Mouse (Mus musculus): Measurements from ENCODE around the gene Smug1. TPM values are rescaled to one million over a fixed set of nuclear protein-coding genes. Genes with fewer than 3 reads are reported as not detected.

Smug1 gene
- polyA plus RNA-seq, 2 experiments, result 3.8 to 4.4 TPM

GRCm38 (mm10) chr15:103190083-103190482 is 23.2 kb upstream of the Smug1 start:
- Histone ChIP-seq H3K36me3 (replicated peaks; ENCODE audit: control insufficient read depth, insufficient read depth, low read depth) (peaks cover 27% of the 10 kb centered on the region), H3K9ac (replicated peaks) (no peak overlapping the region), H3K27ac (no peak overlapping the region), H3K9me3 (ENCODE audit: control insufficient read depth, low read length) (no peaks in the 10 kb centered on the region), H3K4me3 (ENCODE audit: insufficient read depth in 1 of 2, low read depth in 2 of 2, low read length in 2 of 2) (no peak overlapping the region), H3K27me3 (ENCODE audit: control insufficient read depth, insufficient read depth, low read length) (no peaks in the 10 kb centered on the region), H3K4me2 (ENCODE audit: low read depth) (no peak overlapping the region), H3K4me1 (replicated peaks; ENCODE audit: control insufficient read depth in 2 of 2, insufficient read depth in 2 of 2, low read length in 1 of 2) (no peaks in the 10 kb centered on the region)
- DNase-seq (ENCODE audit: low read depth in 3 of 3, low spot score in 3 of 3) (no peak), ATAC-seq (ENCODE audit: insufficient read depth) (no peak)
- whole genome bisulfite sequencing (ENCODE audit: insufficient replicate concordance), result 88% methylated on average over 7 of the region's 7 CpGs
- TF ChIP-seq CTCF (IDR thresholded peaks at IDR 0.05; ENCODE audit: low read depth) (no peak), EP300 (IDR thresholded peaks at IDR 0.05; ENCODE audit: low read depth) (no peak)

GRCm38 (mm10) chr15:103187803-103188202 is 20.9 kb upstream of the Smug1 start:
- peaks cover 0 to 6% of the 10 kb centered on the region in 2 experiments; a peak in 2 of 4 replicates for H3K4me1 ChIP-seq (replicated peaks; ENCODE audit: control insufficient read depth in 2 of 2, insufficient read depth in 2 of 2, low read length in 1 of 2)
- 78% methylated on average over 6 of the region's 6 CpGs for WGBS (ENCODE audit: insufficient replicate concordance)
- no peak for TF ChIP-seq EP300 (IDR thresholded peaks at IDR 0.05; ENCODE audit: low read depth)
- TF ChIP-seq CTCF (IDR thresholded peaks at IDR 0.05; ENCODE audit: low read depth), result no peak
- peaks cover 14% of the 10 kb centered on the region for H3K36me3 ChIP-seq (replicated peaks; ENCODE audit: control insufficient read depth, insufficient read depth, low read depth)
- ATAC-seq (ENCODE audit: insufficient read depth), result no peak
- no peak for DNase-seq (ENCODE audit: low read depth in 3 of 3, low spot score in 3 of 3)
- H3K27me3 ChIP-seq (ENCODE audit: control insufficient read depth, insufficient read depth, low read length), result peaks cover 16% of the 10 kb centered on the region
- no peaks in the 10 kb centered on the region for H3K9me3 ChIP-seq (ENCODE audit: control insufficient read depth, low read length)
- no peak overlapping the region for H3K27ac ChIP-seq
- no peak overlapping the region for H3K4me2 ChIP-seq (ENCODE audit: low read depth)
- H3K9ac ChIP-seq (replicated peaks), result no peak overlapping the region
- no peak overlapping the region for H3K4me3 ChIP-seq (ENCODE audit: insufficient read depth in 1 of 2, low read depth in 2 of 2, low read length in 2 of 2)

- no peak for ATAC-seq (ENCODE audit: insufficient read depth)
Observed at GRCm38 (mm10) chr15:103185462-103186198, 18.7 kb upstream of the Smug1 start.

GRCm38 (mm10) chr15:103183651-103184610 is 17.0 kb upstream of the Smug1 start:
- H3K4me3 ChIP-seq (ENCODE audit: insufficient read depth in 1 of 2, low read depth in 2 of 2, low read length in 2 of 2), result no peak overlapping the region
- peaks cover 42% of the 10 kb centered on the region for H3K27me3 ChIP-seq (ENCODE audit: control insufficient read depth, insufficient read depth, low read length)
- no peaks in the 10 kb centered on the region for H3K36me3 ChIP-seq (replicated peaks; ENCODE audit: control insufficient read depth, insufficient read depth, low read depth)
- H3K27ac ChIP-seq, result no peak overlapping the region
- no peak overlapping the region for H3K9ac ChIP-seq (replicated peaks)
- DNase-seq (ENCODE audit: low read depth in 3 of 3, low spot score in 3 of 3), result no peak
- peak overlapping the region; percentile 59 for H3K4me2 ChIP-seq (ENCODE audit: low read depth)
- peaks cover 0 to 7% of the 10 kb centered on the region in 2 experiments; a peak in 2 of 4 replicates for H3K4me1 ChIP-seq (replicated peaks; ENCODE audit: control insufficient read depth in 2 of 2, insufficient read depth in 2 of 2, low read length in 1 of 2)
- TF ChIP-seq EP300 (IDR thresholded peaks at IDR 0.05; ENCODE audit: low read depth) (no peak), CTCF (IDR thresholded peaks at IDR 0.05; ENCODE audit: low read depth) (peak; percentile 19; the same call in 1 of the 2 replicates)
- no peaks in the 10 kb centered on the region for H3K9me3 ChIP-seq (ENCODE audit: control insufficient read depth, low read length)
- WGBS (ENCODE audit: insufficient replicate concordance), result 13% methylated on average over 25 of the region's 25 CpGs
- no peak for ATAC-seq (ENCODE audit: insufficient read depth)

More at GRCm38 (mm10) chr15:103185462-103186198, 18.7 kb upstream of the Smug1 start:
- H3K4me3 ChIP-seq (ENCODE audit: insufficient read depth in 1 of 2, low read depth in 2 of 2, low read length in 2 of 2), result no peak overlapping the region
- H3K27ac ChIP-seq, result no peak overlapping the region
- TF ChIP-seq EP300 (IDR thresholded peaks at IDR 0.05; ENCODE audit: low read depth), result no peak
- TF ChIP-seq CTCF (IDR thresholded peaks at IDR 0.05; ENCODE audit: low read depth), result peak; percentile 81
- no peaks in the 10 kb centered on the region for H3K36me3 ChIP-seq (replicated peaks; ENCODE audit: control insufficient read depth, insufficient read depth, low read depth)
- H3K4me1 ChIP-seq (replicated peaks; ENCODE audit: control insufficient read depth in 2 of 2, insufficient read depth in 2 of 2, low read length in 1 of 2), result peaks cover 0 to 7% of the 10 kb centered on the region in 2 experiments; a peak in 2 of 4 replicates
- H3K27me3 ChIP-seq (ENCODE audit: control insufficient read depth, insufficient read depth, low read length), result peaks cover 28% of the 10 kb centered on the region
- no peaks in the 10 kb centered on the region for H3K9me3 ChIP-seq (ENCODE audit: control insufficient read depth, low read length)
- WGBS (ENCODE audit: insufficient replicate concordance), result 47% methylated on average over 19 of the region's 19 CpGs
- no peak overlapping the region for H3K9ac ChIP-seq (replicated peaks)
- H3K4me2 ChIP-seq (ENCODE audit: low read depth), result no peak overlapping the region
- no peak for DNase-seq (ENCODE audit: low read depth in 3 of 3, low spot score in 3 of 3)
